Mouse (Mus musculus): ENCODE measurements around the gene Ccser1.

The Ccser1 gene

DNA sequence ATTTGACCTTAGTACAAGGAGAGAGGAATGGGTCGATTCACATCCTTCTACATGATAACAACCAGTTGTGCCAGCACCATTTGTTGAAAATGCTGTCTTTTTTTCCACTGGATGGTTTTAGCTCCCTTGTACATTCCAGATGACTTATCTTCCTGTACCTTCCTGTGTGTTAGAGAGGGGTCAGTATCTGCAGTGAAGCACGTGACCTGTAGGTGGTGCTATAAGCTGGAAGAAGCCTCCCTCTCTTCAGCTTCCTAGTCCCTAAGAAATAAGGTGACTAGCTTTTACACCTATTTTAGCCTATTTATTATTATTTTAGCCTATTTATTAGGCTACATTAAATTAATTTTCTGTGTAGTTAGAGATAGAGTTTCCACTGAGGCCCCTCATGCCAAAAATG, 506.9 kb downstream of the Ccser1 start:
- no peak for DNase-seq (ENCODE audit: low spot score)

DNA sequence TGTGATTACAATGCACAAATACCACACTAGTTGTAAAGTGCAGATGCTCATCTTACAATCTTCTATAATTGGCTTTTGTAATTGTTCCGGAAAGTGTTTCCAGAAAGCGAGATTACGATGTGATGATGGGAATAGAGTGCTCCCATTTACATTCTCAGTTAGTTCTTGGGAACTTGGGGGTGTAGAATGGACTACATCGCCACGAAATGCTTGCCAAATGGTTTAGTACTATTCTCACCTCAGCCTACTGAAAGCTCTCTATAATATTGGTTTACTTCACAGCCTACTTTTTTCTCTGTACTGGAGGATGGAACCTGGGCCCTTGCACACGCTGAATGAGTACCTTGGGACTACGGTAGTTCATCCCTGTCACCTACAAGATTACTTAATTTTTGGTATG, 522.9 kb downstream of the Ccser1 start:
- DNase-seq (ENCODE audit: low spot score): no peak

DNA sequence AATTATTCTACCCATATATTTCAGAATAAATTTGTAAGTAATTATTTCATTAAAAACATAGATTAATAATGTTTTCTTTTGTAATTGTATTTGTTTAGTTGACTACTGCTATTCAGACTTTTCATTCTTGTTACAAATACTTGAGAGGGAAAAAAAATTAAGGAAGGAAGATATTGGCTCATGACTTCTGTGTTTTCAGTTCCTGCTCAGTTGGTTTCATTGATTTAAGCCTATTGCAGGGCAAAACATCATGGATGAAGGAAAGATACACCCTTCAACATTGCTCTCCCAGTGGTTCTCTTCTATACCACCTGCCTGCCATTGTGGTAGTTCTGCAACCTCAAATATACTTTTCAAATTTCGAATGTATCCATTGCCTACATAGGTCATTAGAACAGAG, 541.1 kb downstream of the Ccser1 start:
- no peak for DNase-seq (ENCODE audit: low spot score)

DNA sequence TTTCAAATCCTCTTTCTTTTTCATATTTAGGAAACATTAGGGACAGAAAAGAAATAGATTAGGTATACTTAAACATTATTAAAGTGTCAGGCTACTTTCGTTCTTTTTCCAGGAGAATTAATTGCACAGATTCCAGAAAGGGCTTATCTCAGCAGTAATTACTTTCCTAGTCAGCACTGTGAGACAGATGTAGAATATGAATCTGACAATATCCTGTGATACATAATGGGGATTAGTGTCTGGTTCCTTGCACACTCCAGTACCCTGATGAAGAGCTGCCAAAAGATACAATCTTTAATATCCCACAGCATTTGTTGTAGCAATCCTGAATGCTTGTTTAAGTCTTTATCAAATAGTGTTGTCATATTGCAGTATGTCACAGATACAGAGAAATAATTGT, 548.9 kb downstream of the Ccser1 start:
- DNase-seq (ENCODE audit: low spot score): no peak

DNA sequence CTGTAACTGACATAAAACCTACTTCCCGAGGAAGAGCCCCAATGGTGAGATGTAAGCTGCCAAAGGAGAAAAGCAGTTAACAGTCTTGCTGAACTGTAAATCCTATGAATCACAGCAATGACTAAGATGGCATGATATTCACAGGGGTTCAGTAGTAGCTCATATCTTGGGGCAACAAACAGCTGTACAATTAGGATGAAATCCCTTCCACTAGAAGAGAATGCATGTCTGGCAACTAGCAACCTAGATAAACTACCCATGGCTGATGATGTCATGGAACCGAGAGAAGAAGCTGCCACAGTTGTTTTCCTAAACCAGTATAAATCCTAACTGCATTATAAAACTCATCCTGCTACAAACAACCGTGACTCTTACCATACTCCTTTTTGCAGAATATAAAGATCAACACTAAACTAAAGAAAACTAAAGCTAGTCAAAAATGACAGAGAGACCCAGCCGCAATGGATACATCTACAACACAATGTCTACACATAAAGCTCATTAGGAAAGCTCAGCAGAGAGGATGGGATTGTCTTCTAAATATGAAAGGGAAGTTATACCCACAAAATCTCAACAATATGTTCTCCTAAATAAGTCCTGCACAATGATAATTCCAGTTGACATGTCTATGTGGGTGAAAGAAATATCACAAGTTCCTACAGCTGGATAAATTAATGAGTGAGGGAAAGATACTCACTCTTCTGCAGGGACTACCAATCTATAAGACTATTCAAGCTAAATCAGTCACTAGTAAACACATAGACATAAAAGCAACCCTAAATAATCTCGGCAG, 550.2 kb downstream of the Ccser1 start:
- no peak for DNase-seq (ENCODE audit: low spot score)

DNA sequence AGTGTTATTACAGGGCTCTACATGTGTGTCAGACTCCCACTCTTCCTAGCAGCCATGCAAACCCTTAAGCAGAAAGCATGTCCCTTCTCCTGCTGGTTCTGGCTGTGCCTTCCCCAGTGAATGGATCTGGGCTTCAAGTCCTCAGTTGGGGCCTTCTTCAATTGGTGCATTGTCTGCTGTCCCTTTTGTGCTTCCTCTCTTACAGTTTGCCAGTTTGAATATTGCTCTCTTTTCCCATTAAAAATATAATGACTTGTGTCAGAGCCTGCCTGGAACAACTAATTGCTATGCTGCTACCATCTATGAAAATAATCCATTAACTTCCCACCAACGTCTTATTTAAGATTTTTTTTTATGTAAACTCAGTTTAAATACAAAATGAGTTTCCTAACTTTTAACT, 566.2 kb downstream of the Ccser1 start:
- DNase-seq (ENCODE audit: low spot score): no peak

DNA sequence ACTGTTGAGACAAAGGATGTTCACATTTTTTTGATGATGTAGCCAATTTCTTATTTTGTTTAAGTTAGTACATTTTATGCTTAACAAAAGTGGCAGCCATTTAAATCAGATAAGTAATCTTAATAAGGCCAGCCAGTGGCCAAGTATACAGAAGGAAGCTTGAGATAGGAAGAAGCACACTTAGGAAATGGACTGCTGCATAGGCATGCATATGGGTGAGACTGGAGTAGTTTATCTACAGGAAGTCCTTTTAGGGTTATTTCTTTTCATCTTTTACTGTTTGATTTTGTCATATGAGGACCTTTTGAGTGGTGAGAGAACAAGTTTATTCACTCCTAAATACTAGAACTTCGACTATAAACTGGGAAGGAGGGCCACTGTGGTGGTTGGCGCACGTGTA, 582.0 kb downstream of the Ccser1 start:
- no peak for DNase-seq (ENCODE audit: low spot score)

DNA sequence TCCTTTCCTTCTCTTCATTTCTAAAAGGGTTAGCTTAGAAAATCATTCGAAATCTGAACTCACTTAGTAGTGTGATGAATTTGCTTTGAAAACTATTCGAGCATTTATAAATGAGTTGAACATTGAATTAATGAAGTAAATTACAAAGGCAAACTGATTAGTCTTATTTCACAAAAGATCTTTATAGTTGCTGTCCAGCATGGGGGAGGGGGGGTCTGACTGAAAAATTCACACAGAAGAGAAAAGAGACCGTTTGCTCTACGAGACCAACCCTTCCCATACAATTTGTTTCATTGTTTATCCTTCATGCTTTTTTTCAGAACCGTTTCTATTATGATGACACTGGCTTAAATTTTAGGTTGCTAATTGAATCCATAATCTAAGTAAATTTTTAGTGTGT, 583.3 kb downstream of the Ccser1 start:
- DNase-seq (ENCODE audit: low spot score): no peak

DNA sequence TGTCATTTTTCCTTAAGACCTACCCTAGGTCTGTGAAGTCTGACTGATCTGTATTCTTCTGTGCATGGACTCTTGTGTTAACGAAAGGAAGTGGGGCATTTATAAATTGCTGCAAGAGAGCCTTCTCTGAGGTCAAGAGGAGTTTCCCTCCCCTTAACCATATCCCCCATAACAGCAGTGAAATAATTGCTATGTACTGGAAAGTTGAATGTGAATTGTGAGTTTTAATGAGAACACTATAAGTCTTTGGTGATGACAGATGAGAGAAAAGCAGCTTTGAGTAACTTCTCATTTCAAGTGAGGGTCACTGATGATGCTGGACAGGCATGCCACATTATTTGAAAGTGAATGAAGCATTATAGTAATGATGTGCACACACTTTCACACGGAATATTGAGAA, 585.7 kb downstream of the Ccser1 start:
- DNase-seq (ENCODE audit: low spot score): no peak

DNA sequence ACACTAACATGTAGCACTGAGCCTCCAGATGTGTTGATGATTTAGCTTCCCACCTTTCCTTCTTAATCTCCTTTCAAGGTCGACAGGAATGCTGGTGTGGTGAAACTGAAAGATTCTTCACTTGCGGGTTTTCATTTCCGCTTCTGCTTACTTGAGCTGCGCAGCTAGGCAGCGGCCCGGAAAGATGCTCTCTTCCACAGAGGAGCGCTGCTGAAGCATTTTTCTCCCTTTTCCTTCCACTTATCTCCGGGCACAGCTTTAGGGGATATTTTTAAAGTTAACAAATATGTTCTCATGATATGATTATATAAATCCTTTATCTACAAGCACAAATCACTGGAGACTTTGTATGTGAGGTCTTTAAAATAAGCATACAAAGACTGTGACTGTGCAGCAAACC, 587.0 kb downstream of the Ccser1 start:
- DNase-seq (ENCODE audit: low spot score): no peak

DNA sequence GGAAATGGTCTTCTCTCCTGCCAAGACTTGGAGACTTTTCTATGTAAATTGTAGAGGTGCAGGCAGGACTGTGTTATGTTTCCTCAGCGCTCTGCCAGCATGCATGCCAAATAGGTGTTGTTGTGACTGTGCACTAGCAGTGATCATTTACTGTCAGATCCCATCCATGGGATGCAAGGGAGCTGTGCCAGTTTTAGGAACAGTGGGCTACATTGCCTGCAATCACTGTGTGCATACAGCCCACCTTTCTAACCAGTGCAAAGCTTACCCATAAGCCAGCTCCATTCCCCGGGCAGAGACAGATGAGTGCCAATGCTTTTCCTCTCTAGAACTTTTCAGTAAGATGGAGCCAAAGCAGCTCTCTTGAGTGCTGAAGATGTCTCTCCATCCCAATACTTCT, 606.6 kb downstream of the Ccser1 start:
- no peak for DNase-seq (ENCODE audit: low spot score)

DNA sequence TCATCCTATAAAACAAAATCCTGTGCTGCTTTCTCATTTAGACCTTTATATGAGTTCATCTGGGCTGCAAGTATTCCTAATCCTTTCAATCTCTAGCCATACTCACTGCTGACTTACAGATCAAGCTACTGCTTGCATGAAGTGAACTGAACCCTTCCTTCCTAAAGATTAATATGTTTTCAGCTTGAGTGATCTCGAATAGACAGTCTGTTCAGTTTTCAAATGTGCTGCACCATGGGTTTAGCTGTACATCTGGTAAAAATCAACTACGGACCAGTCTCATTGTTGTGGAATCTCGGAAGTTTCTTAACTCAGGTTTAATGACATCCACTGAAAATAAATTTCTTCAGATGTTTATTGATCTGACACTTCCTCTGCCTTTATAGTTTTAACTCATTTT, 620.8 kb downstream of the Ccser1 start:
- DNase-seq (ENCODE audit: low spot score): no peak

DNA sequence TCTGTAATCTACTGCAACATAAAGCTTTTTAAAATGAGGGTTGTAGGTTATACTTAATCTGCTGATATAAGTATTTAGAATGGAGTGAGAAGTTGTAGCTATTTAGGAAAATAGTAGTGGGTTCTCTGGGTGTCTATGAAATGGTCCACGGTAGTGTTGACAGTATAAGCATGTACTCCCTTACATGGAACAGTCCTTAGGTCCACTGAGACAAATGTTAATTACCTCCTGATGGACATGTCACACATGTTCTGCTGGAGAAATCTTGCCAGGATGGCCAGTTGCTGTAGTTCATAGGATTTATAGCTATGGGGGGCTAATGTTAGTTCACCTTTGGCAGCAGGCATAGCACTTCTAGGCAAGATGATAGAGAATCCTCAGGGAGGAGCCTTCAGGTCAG, 625.4 kb downstream of the Ccser1 start:
- DNase-seq (ENCODE audit: low spot score): no peak

DNA sequence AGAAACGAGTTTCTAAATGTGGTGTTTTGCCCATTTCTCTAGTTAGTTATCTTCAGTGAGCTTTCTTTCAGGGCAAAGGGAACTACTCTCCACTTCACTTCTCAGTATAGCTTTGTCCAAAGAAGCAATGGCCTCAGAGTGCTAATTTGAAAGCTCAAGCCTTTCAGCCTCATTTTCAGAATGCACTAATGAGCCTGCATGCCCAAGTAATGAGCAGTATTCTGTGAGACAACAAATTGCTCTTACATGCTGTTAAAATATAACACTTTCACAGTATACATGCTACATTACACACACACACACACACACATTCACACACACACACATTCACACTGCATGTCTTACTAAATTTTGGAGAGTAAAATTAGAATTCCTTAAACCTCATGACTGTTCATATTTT, 637.6 kb downstream of the Ccser1 start:
- no peak for DNase-seq (ENCODE audit: low spot score)

DNA sequence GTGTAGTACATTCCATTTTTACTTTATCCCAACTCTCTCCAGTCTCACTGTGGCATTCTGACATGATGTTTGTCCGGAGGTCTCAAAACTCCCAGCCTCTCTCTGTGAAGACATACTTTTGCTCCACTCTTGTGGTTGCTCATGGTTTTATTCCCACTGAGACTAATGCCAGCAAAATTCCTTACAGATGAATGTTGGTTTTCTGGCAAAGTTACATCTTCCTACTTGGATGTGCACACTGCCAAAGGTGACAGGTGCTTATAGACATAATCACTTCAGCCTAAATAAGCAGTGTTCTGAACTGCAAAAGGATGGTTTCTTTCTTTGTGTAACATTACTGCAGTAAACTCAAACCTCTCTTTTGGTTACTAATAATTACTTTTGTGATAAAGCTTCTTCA, 696.2 kb downstream of the Ccser1 start:
- no peak for DNase-seq (ENCODE audit: low spot score)

DNA sequence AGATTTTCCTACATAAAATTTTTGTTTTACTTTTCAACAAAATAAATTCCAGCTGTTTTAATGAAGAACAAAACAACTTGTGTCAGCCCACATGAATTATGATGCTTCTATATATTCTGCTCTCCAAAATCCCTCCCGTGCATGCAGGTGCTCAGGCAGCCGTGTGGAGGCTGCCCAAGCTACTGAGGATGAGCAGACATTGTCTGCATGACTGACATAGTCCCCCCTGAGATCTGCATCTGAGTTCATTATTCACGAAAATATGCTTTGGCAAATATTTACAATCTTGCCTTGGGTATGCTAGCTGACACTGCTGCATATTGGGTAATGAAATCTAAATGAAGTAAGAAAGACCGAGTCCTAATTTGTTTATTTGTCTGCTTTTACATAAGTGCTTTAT, 718.1 kb downstream of the Ccser1 start:
- no peak for DNase-seq (ENCODE audit: low spot score)

DNA sequence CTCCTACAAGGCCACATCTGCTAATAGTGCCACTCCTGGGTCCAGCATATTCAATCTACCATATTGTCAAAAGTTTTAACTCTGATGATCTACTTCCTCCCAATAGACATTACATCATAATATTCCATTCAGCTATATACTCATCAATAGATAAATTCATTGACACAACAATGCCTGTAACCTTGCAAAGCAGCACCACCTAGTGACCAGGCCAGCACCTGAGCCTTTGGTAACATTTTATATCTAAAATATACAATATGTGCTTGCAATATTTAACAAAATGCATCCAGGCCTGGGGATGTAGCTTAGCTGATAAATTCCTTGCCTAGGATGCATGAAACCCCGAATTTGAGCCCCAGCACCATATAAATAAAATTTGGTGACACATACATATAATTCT, 722.6 kb downstream of the Ccser1 start:
- no peak for DNase-seq (ENCODE audit: low spot score)

DNA sequence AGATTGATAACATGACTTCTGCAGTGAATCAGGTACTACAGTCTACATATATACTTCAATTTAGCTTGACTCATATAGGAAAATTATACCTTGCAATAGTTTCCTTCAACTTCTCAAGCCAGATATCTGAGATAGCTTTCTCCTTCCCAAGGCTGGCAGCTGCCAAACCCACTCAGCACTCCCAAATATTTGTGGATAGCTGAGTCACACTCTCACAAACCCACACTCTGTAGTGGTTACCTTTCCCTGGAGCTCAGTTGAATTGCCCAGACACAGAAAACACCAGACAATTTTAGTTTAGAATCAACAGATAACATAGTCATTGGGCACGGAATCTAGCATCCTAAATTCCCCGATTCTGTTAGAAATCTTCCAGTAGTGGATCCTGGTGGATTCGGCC, 732.8 kb downstream of the Ccser1 start:
- DNase-seq (ENCODE audit: low spot score): no peak

DNA sequence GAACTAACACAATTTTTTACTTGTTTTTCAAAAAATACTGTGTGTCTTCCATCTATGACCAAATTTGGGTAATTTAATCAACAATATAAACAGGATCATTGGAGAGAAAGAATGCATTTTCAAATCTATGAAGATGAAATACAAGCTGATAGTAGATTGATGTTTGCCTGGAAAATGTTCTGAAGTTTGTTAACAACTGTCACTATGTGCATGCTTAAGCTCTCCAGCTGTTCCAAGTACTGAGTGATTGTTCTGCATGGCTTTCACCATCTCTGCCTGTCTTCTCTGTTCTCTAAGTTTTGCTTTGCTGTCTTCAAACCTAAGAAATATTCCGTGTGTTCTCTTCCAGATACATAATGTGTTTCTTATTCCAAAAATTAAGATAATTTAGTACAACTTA, 751.5 kb downstream of the Ccser1 start:
- no peak for DNase-seq (ENCODE audit: low spot score)

DNA sequence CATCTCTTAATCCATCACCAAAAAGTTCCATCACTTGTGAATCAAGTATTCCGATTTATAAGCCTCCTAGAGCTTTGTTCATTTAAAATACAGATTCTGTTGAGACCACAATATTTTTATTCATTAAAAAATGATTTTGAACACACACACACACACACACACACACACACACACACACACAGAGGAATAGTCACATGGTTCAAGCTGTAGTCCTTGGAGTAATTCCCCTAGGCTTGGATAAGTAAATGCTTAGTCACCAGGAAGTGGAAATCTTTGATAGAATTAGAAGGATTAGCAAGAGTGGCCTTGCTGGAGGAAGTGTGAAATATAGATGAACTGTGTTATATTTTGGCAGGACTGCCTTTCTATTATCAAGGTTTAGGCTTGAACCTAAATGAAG, 756.5 kb downstream of the Ccser1 start:
- DNase-seq (ENCODE audit: low spot score): no peak

DNA sequence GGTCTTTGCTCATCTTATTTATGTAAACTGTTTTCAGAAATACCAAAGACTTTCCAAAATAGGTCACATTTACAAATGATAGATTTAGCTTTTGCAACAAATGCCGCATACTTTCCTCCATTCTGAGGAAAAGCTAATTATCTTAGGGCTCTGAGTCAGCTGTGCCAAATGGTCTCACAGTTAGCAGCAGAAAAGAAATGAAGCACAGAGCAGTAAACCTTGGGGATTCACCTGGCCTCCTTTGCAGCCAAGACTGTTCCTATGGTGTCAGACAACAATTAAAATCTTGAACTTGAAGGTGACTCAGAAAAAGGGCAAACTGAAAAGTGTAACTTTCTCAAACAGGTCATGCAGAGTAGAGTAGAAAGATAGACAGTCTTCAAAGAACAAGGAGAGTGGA, 759.1 kb downstream of the Ccser1 start:
- no peak for DNase-seq (ENCODE audit: low spot score)

DNA sequence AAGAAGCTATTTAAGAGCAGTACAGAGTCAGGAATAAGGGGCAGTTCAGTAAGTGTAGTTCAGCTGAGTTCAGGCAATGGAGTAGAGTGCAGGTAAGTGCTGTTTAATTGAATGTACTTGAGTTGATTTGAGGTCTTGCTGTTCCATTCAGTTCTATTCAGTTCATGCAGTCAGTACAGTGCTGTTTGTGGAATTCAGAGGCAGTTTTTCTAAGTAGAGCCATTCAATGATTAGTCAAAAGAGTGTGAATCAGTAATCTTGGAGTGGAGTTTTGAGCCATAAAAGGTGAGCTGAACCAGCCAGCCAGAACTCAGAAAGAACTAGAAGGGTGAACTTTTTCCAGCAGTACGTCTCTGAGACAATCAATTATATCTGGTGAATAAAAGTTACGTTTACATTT, 773.6 kb downstream of the Ccser1 start:
- DNase-seq (ENCODE audit: low spot score): no peak

DNA sequence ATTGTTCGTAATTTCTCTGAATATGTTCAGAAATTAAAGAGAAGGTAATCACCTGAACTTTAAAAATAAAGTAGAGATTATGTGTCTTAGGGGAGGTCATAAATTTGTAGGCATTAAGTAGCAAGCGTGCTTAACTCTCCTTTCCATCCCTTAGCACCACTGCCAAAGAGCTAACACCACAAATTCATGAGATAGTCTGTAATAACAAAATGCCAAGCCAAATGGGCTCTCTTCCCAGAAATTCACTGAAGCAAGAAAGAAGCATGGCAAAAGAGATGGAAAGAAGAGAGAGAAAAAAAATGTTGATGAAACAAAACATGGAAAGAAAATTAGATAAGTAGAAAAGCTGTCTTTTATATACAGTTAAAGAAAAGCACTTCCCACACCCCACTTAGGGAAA, 796.8 kb downstream of the Ccser1 start:
- no peak for DNase-seq (ENCODE audit: low spot score)

DNA sequence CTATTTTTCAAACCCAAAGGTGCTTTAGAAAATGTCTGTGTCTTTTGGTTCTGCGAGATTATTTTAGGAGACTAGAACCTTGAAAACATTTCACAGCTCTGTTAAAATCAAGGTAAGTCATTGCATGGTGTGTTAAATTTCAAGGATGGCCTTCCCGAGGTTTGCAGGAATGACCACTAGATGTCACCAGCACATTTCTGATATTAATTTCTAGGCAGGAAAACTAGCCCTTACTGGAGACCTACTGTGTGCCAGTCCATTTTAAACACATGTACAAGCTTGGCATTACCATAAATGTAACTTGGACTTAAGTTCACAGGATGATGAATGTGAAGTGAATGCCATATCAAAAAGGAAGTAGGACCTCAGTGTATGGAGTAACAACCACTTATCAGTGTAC, 798.3 kb downstream of the Ccser1 start:
- no peak for DNase-seq (ENCODE audit: low spot score)

DNA sequence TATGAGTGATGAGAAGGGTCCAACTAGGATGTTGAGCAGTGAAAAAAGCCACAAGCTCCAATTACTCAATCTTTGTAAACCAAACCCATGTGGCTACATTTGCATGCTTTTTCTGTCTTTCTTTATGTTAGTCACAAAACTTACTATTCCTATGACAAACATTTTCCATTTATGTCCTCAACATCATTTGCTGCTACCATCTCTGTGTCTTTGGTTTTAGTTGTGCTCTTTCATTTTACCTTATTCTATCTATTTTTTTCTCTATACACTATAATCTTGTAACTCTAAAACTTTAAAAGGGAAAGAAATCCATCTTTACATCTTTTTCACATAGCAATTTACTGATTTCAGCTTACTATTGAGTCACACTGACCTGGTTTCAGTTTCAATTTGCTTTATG, 834.2 kb downstream of the Ccser1 start:
- DNase-seq (ENCODE audit: low spot score): no peak

Data from urinary bladder, postnatal 10 days (tissue).